Mouse (Mus musculus): ENCODE measurements around the gene Rilpl1. TPM values are rescaled to one million over a fixed set of nuclear protein-coding genes. Genes with fewer than 3 reads are reported as not detected.
"Not testable (repeated sequence)": the region's sequence is repeated elsewhere in the genome, so short reads cannot be mapped to it uniquely, and the experiment has no call there.

The Rilpl1 gene
- polyA plus RNA-seq (2012; ENCODE audit: insufficient read depth, insufficient read length, low replicate concordance, missing spikeins): not detected in 2 replicates

GRCm38 (mm10) chr5:124530655-124531582 lies at the start of gene Rilpl1:
Gene Rilpl1, minus strand, starts transcription at chr5:124531391.
- H3K4me3 ChIP-seq (ENCODE audit: insufficient read depth, low read depth, low read length): peak within 1 kb of the TSS; percentile 58
- TF ChIP-seq POLR2A (IDR thresholded peaks at IDR 0.05; ENCODE audit: insufficient read depth, low read depth, low read length) (peak; percentile 28; the same call in 1 of the 2 replicates), CTCF (IDR thresholded peaks at IDR 0.05; ENCODE audit: insufficient read depth, low read depth, low read length) (no peak)
- H3K27ac ChIP-seq (ENCODE audit: insufficient read depth, low read depth, low read length): peak within 1 kb of the TSS; percentile 45
- whole genome bisulfite sequencing: under 1% methylated on average over 91 of the region's 96 CpGs
- peaks cover 33% of the 10 kb centered on the region for H3K4me1 ChIP-seq (ENCODE audit: control insufficient read depth, insufficient read depth, low read length)

DNA sequence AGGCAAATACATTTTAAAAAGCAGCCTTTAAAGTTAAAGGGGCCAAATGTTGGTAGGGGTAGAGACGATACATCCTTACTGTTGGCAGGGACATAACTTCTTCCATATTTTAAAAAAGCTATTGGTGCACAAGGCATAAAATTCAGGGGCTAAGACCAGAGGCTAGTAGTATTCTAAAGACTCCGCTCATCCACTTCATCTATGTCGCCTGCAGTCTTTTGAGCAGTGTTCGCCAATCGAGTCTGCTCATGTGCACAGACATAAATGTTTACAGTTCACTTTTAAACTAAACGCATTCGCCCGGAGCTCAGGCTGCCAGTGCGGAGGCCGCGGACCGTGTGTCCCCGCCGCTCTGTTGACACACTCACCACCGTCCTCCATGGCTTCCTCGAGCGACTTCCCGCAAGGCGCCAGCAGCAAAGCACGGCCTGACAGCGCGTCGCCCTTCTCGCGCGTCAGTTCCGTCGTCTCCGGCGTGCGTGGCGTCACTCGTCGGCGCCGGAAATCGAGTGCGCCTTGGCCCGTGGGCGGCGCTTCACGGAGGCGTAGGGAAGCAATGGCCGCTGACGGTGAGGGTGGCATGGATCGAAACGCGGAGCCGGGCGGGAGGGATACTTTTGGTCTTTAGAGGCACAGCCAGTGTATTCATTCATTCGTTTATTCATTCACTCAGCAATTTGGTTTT lies 47.6 kb upstream of the Rilpl1 start, which contains the start of the genes Eif2b1 and Gtf2h3:
TSS of gene Eif2b1 (minus strand) at position 499 of the 685 bp plus-strand sequence.
TSS of gene Gtf2h3 (plus strand) at position 508 of the 685 bp plus-strand sequence.
- TF ChIP-seq POLR2A (IDR thresholded peaks at IDR 0.05; ENCODE audit: insufficient read depth, low read depth, low read length) (peak; percentile 95), CTCF (IDR thresholded peaks at IDR 0.05; ENCODE audit: insufficient read depth, low read depth, low read length) (0 out of 2 replicates have a peak, but pooled peaks have one; percentile 17)
- Histone ChIP-seq H3K4me1 (ENCODE audit: control insufficient read depth, insufficient read depth, low read length) (peaks cover 9% of the 10 kb centered on the region), H3K27ac (ENCODE audit: insufficient read depth, low read depth, low read length) (peak within 1 kb of the TSS; percentile 34; the same call in 1 of the 2 replicates), H3K4me3 (ENCODE audit: insufficient read depth, low read depth, low read length) (peak within 1 kb of the TSS; percentile 68)
- 1% methylated on average over 51 of the region's 51 CpGs for WGBS

- Histone ChIP-seq H3K4me1 (ENCODE audit: control insufficient read depth, insufficient read depth, low read length) (peaks cover 9% of the 10 kb centered on the region), H3K27ac (ENCODE audit: insufficient read depth, low read depth, low read length) (no peak overlapping the region), H3K4me3 (ENCODE audit: insufficient read depth, low read depth, low read length) (no peak overlapping the region)
- TF ChIP-seq CTCF (IDR thresholded peaks at IDR 0.05; ENCODE audit: insufficient read depth, low read depth, low read length): no peak
- no peak for TF ChIP-seq POLR2A (IDR thresholded peaks at IDR 0.05; ENCODE audit: insufficient read depth, low read depth, low read length)
- WGBS: 93% methylated on average over 7 of the region's 7 CpGs
Observed at GRCm38 (mm10) chr5:124575467-124575866, 44.3 kb upstream of the Rilpl1 start.

DNA sequence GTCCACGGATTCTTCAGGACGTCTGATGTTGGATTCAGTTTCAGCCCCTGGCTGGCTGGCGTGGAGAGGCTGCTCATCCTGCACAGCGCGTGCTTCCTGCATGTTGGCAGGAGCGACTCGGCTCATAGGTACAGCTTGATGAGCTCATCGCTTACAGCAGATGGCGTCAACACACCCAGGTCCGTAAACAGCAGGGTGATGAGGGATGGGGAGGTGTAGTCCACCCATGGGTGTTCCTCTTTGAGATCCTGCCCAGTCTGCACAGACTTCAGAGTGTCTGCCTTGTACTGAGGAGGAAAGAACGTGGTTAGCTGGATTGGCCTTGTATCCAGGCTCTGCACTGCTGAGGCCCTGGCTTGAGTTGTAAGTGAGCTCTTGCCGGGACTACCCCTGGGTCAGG lies 39.9 kb upstream of the Rilpl1 start:
- H3K27ac ChIP-seq (ENCODE audit: insufficient read depth, low read depth, low read length): no peak overlapping the region
- no peaks in the 10 kb centered on the region for H3K4me1 ChIP-seq (ENCODE audit: control insufficient read depth, insufficient read depth, low read length)
- H3K4me3 ChIP-seq (ENCODE audit: insufficient read depth, low read depth, low read length): no peak overlapping the region
- TF ChIP-seq POLR2A (IDR thresholded peaks at IDR 0.05; ENCODE audit: insufficient read depth, low read depth, low read length) (no peak), CTCF (IDR thresholded peaks at IDR 0.05; ENCODE audit: insufficient read depth, low read depth, low read length) (no peak)
- WGBS: 84% methylated on average over 12 of the region's 12 CpGs

GRCm38 (mm10) chr5:124555145-124555544 lies 24.0 kb upstream of the Rilpl1 start:
- Histone ChIP-seq H3K4me3 (ENCODE audit: insufficient read depth, low read depth, low read length) (no peak overlapping the region), H3K4me1 (ENCODE audit: control insufficient read depth, insufficient read depth, low read length) (peaks cover 2% of the 10 kb centered on the region; the same call in 1 of the 2 replicates), H3K27ac (ENCODE audit: insufficient read depth, low read depth, low read length) (no peak overlapping the region)
- WGBS: 73% methylated on average over 1 of the region's 1 CpGs
- TF ChIP-seq POLR2A (IDR thresholded peaks at IDR 0.05; ENCODE audit: insufficient read depth, low read depth, low read length): no peak
- no peak for TF ChIP-seq CTCF (IDR thresholded peaks at IDR 0.05; ENCODE audit: insufficient read depth, low read depth, low read length)

GRCm38 (mm10) chr5:124553607-124554006 lies 22.4 kb upstream of the Rilpl1 start:
- Histone ChIP-seq H3K4me1 (ENCODE audit: control insufficient read depth, insufficient read depth, low read length) (peaks cover 2% of the 10 kb centered on the region; the same call in 1 of the 2 replicates), H3K27ac (ENCODE audit: insufficient read depth, low read depth, low read length) (no peak overlapping the region), H3K4me3 (ENCODE audit: insufficient read depth, low read depth, low read length) (no peak overlapping the region)
- TF ChIP-seq CTCF (IDR thresholded peaks at IDR 0.05; ENCODE audit: insufficient read depth, low read depth, low read length): no peak
- 64% methylated on average over 6 of the region's 6 CpGs for WGBS

DNA sequence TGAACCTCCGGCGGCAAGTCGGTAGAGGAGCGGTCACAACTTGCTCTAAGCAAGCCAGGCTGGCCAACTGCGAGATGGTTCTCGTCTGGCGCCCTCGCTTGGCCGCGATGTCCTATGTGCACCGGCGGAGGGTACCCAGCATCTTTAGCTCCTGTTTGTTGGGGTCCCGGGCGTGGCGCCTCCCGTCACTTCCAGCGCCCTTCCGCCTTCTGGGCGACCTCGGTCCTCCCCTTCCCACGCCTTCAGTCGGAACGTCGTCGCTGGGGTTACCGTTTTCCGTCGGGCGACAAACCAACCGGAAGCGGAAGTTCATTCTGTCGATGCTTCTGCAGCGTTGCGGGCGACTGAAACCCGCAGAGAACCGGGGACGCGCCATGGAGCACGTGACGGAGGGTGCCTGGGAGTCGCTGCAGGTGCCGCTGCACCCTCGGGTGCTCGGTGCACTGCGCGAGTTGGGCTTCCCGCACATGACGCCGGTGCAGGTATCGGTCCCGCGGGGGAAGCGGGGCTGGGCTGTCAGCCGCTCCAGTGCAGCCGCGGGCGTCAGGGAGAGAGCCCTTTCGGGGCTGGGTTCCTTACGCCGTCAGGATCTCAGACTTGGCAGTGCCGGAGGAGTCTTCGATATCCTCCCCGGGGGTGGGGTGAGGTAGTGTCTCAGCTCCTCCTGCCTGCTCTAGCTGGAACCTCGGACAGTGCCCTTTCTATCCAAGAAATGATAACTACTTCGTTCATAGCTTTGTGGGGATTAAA lies 21.5 kb upstream of the Rilpl1 start, which contains the start of gene Ddx55:
TSS of gene Ddx55 (plus strand) at position 307 of the 750 bp plus-strand sequence.
- H3K4me1 ChIP-seq (ENCODE audit: control insufficient read depth, insufficient read depth, low read length): peaks cover 2% of the 10 kb centered on the region; the same call in 1 of the 2 replicates
- peak within 1 kb of the TSS; percentile 86 for H3K4me3 ChIP-seq (ENCODE audit: insufficient read depth, low read depth, low read length)
- TF ChIP-seq POLR2A (IDR thresholded peaks at IDR 0.05; ENCODE audit: insufficient read depth, low read depth, low read length) (peak; percentile 72; the same call in 1 of the 2 replicates), CTCF (IDR thresholded peaks at IDR 0.05; ENCODE audit: insufficient read depth, low read depth, low read length) (no peak)
- under 1% methylated on average over 66 of the region's 66 CpGs for WGBS
- H3K27ac ChIP-seq (ENCODE audit: insufficient read depth, low read depth, low read length): peak within 1 kb of the TSS; percentile 56; the same call in 1 of the 2 replicates

GRCm38 (mm10) chr5:124552094-124552472 lies 20.9 kb upstream of the Rilpl1 start:
- TF ChIP-seq CTCF (IDR thresholded peaks at IDR 0.05; ENCODE audit: insufficient read depth, low read depth, low read length) (no peak), POLR2A (IDR thresholded peaks at IDR 0.05; ENCODE audit: insufficient read depth, low read depth, low read length) (no peak)
- Histone ChIP-seq H3K4me1 (ENCODE audit: control insufficient read depth, insufficient read depth, low read length) (peaks cover 2% of the 10 kb centered on the region; the same call in 1 of the 2 replicates), H3K27ac (ENCODE audit: insufficient read depth, low read depth, low read length) (no peak overlapping the region), H3K4me3 (ENCODE audit: insufficient read depth, low read depth, low read length) (no peak overlapping the region)
- WGBS: 3% methylated on average over 9 of the region's 9 CpGs

DNA sequence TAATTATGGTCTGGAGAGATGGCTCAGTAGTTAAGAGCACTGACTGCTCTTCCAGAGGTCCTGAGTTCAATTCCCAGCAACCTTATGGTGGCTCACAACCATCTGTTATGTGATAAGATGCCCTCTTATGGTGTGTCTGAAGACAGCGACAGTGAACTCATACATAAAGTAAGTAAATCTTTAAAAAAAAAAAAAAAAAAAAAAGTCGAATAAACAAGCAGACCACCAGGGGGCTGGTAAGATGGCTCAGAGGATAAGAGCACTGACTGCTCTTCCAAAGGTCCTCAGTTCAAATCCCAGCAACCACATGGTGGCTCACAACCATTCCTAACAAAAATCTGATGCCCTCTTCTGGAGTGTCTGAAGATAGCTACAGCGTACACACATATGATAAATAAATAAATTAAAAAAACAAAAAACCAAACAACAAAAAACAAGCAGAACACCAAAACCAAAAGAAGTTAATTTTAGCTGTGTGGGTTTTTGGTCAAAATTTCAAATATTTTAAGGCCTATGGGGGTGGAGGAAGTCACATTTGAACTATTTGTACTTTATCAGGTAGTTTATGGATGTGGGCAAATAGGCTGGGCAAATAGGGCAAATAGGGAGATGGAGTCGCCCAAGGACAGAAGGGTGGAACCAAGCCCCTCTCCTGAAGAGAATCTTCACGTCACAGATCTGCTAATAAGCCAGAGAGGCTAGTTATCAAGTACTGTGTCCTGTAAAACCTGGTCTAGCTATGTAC lies 20.3 kb upstream of the Rilpl1 start:
- WGBS: 28% methylated on average over 5 of the region's 5 CpGs
- not testable (repeated sequence) for H3K4me1 ChIP-seq (ENCODE audit: control insufficient read depth, insufficient read depth, low read length); H3K4me3 ChIP-seq (ENCODE audit: insufficient read depth, low read depth, low read length); H3K27ac ChIP-seq (ENCODE audit: insufficient read depth, low read depth, low read length)

DNA sequence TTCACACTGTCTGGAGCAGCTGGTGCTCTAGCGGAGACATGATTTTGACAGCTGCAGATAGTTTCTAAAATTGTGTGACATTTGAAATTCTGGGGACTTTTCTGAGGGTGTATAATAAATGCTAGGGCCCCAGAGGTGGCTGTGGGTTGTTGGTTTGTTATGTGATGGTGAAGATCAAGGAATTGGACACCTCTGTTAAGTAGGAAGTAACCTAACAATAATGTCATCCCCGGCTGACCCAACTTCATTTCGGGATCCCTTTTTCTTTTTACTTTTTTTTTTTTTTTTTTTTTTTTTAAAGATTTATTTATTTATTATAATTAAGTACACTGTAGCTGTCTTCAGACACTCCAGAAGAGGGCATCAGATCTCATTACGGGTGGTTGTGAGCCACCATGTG lies 19.5 kb upstream of the Rilpl1 start:
- not testable (repeated sequence) for H3K4me3 ChIP-seq (ENCODE audit: insufficient read depth, low read depth, low read length); H3K27ac ChIP-seq (ENCODE audit: insufficient read depth, low read depth, low read length); H3K4me1 ChIP-seq (ENCODE audit: control insufficient read depth, insufficient read depth, low read length)
- 74% methylated on average over 4 of the region's 4 CpGs for WGBS

Data from olfactory bulb, adult 2 months (tissue).